Mouse (Mus musculus) adrenal gland, postnatal 4 days (tissue): ENCODE data around the gene Lrcol1. TPM values are rescaled to one million over a fixed set of nuclear protein-coding genes. Genes with fewer than 3 reads are reported as not detected.

ENCODE experiments used
- DNase-seq, 2 experiments: peaks; one replicate each; pipeline ENCODE4 v3.0.0; 2021 to 2022; ENCODE audit warnings: low spot score in 2 of 2, mixed read lengths in 2 of 2
- total RNA-seq, 2 experiments: library from RNA; stranded (reverse); gene quantifications; 2 replicates each; pipeline ENCODE4 v1.2.3; 2021

Lrcol1 gene
- total RNA-seq, 2 experiments from 2014 or later = not detected

- DNase-seq = no peak
These were observed 40.7 kb downstream of the Lrcol1 start for GRCm38 (mm10) chr5:110385263-110385662.

GRCm38 (mm10) chr5:110386371-110387330 is 42.1 kb downstream of the Lrcol1 start:
- DNase-seq = peak; percentile 47 to 65

GRCm38 (mm10) chr5:110387332-110387731 is 42.8 kb downstream of the Lrcol1 start:
- DNase-seq = no peak

- no peak for DNase-seq
These were observed 46.1 kb downstream of the Lrcol1 start for GRCm38 (mm10) chr5:110390631-110391030.

- no peak for DNase-seq
These were observed 48.2 kb downstream of the Lrcol1 start for GRCm38 (mm10) chr5:110392727-110393126.

GRCm38 (mm10) chr5:110395006-110395661 is 50.6 kb downstream of the Lrcol1 start:
- DNase-seq = no peak

- DNase-seq = no peak
These were observed 56.6 kb downstream of the Lrcol1 start for GRCm38 (mm10) chr5:110401101-110401500.

GRCm38 (mm10) chr5:110402557-110402956 is 58.0 kb downstream of the Lrcol1 start:
- DNase-seq = no peak

- DNase-seq = no peak
These were observed 59.4 kb downstream of the Lrcol1 start for GRCm38 (mm10) chr5:110403931-110404330.

Other genes with a start within 250 kb of the Lrcol1 start
- gene Plcxd1, start 244.8 kb upstream of the Lrcol1 start, total RNA-seq = under 1 TPM; 0.20 to 0.25 TPM
- gene Gtpbp6, start 236.5 kb upstream of the Lrcol1 start, total RNA-seq = 10 to 100 TPM; 58.3 to 59.9 TPM
- 1 to 10 TPM; 7.6 to 8.2 TPM for gene Zfp605, start 234.6 kb upstream of the Lrcol1 start, total RNA-seq
- gene Chfr, start 208.9 kb upstream of the Lrcol1 start, total RNA-seq = 10 to 100 TPM; 48.3 to 54.5 TPM
- 10 to 100 TPM; 39.9 to 43.6 TPM for gene Golga3, start 168.0 kb upstream of the Lrcol1 start, total RNA-seq
- 10 to 100 TPM; 47.2 to 48.3 TPM for gene Ankle2, start 113.7 kb upstream of the Lrcol1 start, total RNA-seq
- 10 to 100 TPM; 48.1 to 49.0 TPM for gene Pgam5, start 74.8 kb upstream of the Lrcol1 start, total RNA-seq
- 10 to 100 TPM; 12.9 to 16.3 TPM for gene Pxmp2, start 58.5 kb upstream of the Lrcol1 start, total RNA-seq
- 10 to 100 TPM; 18.1 to 22.2 TPM for gene Pole, start 58.4 kb upstream of the Lrcol1 start, total RNA-seq
- under 1 TPM; 0.84 to 0.87 TPM for gene P2rx2, start 1.5 kb upstream of the Lrcol1 start, total RNA-seq
- 10 to 100 TPM; 97.9 to 99.9 TPM for gene Fbrsl1, start 103.8 kb downstream of the Lrcol1 start, total RNA-seq
- under 1 TPM; 0.76 to 0.85 TPM for gene Galnt9, start 199.6 kb downstream of the Lrcol1 start, total RNA-seq